Mouse (Mus musculus): ENCODE measurements around the gene Scrn1. TPM values are rescaled to one million over a fixed set of nuclear protein-coding genes. Genes with fewer than 3 reads are reported as not detected.

Gene Scrn1
- polyA plus RNA-seq, 1 experiment from 2014 or later = 2.7 TPM

DNA sequence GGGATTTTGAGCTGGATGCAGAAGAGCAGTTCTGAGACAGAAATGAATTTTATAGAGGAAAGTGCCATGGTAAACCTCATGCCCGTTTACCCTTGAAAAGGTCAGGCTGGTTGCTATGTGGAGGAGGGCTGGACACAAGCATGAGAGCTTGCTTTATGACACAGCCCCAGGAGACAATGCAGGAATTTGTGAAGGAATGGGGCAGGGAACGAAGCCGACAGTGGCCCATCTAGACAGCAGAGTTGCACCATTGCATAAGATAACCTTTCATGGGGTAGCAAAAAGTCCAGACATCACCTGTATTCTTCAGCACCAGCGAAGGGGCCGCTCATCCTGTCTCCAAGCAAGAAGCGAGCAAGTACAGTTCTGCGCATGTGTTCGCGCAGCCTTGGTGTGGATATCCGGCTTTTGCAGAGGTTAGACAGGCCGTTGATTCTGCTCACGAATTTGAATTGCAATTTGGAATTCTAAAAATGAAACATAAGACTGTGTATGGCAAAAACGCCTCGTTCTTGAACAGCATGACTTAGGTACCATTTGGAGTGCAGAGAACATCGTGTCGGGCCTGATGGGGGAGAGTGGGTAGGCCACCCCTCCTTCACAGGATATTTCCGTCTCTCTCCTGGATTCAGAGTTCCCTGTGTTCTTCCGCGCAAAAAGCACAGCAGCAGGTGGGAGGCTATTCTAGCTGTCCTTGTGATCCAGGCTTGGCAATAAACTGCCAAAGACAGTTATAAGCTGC lies 90.2 kb downstream of the Scrn1 start:
- Histone ChIP-seq H3K27me3 (ENCODE audit: control insufficient read depth, insufficient read depth, low read depth, low read length) (no peaks in the 10 kb centered on the region), H3K4me2 (ENCODE audit: low read depth, low read length) (no peak overlapping the region), H3K27ac (ENCODE audit: low read length) (no peak overlapping the region), H3K4me3 (ENCODE audit: low read length) (no peak overlapping the region), H3K4me1 (replicated peaks; ENCODE audit: control insufficient read depth, insufficient read depth, low read length) (0 out of 2 replicates have a peak, but pooled peaks cover 2% of the 10 kb centered on the region), H3K36me3 (ENCODE audit: control insufficient read depth, insufficient read depth, low read length) (no peaks in the 10 kb centered on the region), H3K9ac (ENCODE audit: low read length) (no peak overlapping the region), H3K9me3 (ENCODE audit: control insufficient read depth, low read length) (no peaks in the 10 kb centered on the region)
- no peak for ATAC-seq (ENCODE audit: low read depth)
- 79% methylated on average over 19 of the region's 19 CpGs for WGBS

DNA sequence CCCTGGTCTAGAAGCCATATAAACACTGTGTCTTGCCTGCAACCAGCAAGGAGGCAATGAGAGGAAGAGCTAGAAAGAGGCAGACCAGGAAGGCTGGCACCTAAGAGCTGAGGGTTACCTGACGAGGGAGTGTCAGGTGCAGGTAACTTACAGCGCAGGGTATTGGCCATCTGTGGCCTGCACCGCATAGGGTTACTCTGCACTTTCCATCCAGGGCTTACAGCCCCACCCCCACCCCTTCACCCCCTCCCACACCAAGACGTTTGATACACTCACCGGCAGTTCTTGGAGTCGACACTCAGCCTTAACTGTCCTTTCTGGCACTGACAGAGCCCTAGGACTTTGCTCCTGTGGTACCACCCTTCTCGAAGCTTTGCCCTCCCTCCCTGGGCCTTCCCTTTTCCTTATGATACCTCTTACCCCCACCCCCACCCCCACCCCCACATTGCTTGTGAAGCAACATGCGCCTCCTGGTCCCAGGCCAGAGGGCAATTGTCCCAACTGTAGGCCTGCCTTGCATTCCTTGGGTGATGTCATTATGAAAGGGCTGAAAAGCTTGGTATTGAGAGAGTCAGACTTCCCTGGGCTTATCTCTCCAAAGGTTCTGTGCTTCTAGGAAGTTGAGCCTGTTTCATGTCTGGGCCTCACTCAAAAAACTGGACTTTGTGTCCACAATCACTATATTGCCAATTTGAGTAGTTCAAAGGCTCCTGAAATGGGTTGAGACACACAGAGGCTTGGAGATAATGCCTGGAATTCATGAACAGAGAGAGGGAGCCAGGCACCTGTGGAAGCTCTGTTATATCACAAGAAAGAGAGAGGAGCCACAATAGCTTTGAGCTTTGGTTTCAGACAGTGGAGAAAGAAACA lies 93.2 kb downstream of the Scrn1 start:
- 59% methylated on average over 8 of the region's 8 CpGs for WGBS
- H3K27me3 ChIP-seq (ENCODE audit: control insufficient read depth, insufficient read depth, low read depth, low read length) = no peaks in the 10 kb centered on the region
- 0 out of 2 replicates have a peak, but pooled peaks cover 2% of the 10 kb centered on the region for H3K4me1 ChIP-seq (replicated peaks; ENCODE audit: control insufficient read depth, insufficient read depth, low read length)
- H3K9ac ChIP-seq (ENCODE audit: low read length) = no peak overlapping the region
- H3K36me3 ChIP-seq (ENCODE audit: control insufficient read depth, insufficient read depth, low read length) = no peaks in the 10 kb centered on the region
- ATAC-seq (ENCODE audit: low read depth) = peak; percentile 38; the same call in 1 of the 2 replicates
- no peak overlapping the region for H3K4me3 ChIP-seq (ENCODE audit: low read length)
- no peak overlapping the region for H3K4me2 ChIP-seq (ENCODE audit: low read depth, low read length)
- H3K27ac ChIP-seq (ENCODE audit: low read length) = no peak overlapping the region
- no peaks in the 10 kb centered on the region for H3K9me3 ChIP-seq (ENCODE audit: control insufficient read depth, low read length)

DNA sequence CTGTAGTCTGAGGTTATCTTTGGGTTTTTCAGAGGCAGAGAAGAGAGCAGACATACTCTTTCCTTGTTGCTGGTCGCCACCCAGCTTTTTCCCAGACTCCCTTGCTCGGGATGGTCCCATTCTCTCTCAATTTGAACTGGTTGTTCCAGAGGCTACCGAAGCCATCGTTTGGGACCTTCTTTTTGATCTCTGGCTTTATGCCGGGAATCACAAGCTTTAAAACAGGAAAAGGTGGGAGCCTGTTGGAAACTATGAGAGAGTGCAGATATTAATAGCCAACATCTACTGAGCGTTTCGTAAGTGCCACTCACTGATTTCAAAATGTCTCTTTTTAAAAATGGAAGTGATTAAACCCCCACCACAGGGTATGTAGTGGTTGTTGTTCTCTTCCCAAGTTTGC lies 94.4 kb downstream of the Scrn1 start:
- Histone ChIP-seq H3K27me3 (ENCODE audit: control insufficient read depth, insufficient read depth, low read depth, low read length) (no peaks in the 10 kb centered on the region), H3K4me2 (ENCODE audit: low read depth, low read length) (no peak overlapping the region), H3K4me3 (ENCODE audit: low read length) (no peak overlapping the region), H3K9ac (ENCODE audit: low read length) (no peak overlapping the region), H3K4me1 (replicated peaks; ENCODE audit: control insufficient read depth, insufficient read depth, low read length) (0 out of 2 replicates have a peak, but pooled peaks cover 2% of the 10 kb centered on the region), H3K36me3 (ENCODE audit: control insufficient read depth, insufficient read depth, low read length) (no peaks in the 10 kb centered on the region), H3K27ac (ENCODE audit: low read length) (no peak overlapping the region), H3K9me3 (ENCODE audit: control insufficient read depth, low read length) (no peaks in the 10 kb centered on the region)
- no peak for ATAC-seq (ENCODE audit: low read depth)
- 70% methylated on average over 7 of the region's 7 CpGs for WGBS

DNA sequence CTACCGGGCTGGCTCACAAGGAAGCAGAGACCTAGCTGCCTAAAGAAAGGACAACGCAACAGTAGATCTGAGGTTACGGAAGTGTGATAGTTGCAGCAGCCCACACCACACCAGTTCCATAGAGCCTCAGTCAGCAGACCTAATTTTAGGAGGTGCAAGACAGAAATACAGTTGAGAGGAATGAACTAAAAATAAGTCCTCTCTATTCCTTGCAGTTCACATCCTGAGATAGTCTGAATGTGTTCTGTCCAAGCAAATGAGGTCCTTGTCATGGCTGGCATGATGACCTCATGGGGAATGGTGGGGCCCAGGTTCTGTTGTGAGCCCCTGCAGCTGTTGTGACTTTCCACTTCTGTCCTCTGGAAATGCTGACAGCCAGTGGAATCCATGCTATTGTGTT lies 98.9 kb downstream of the Scrn1 start:
- Histone ChIP-seq H3K9me3 (ENCODE audit: control insufficient read depth, low read length) (no peaks in the 10 kb centered on the region), H3K27ac (ENCODE audit: low read length) (no peak overlapping the region), H3K4me1 (replicated peaks; ENCODE audit: control insufficient read depth, insufficient read depth, low read length) (peaks cover 6% of the 10 kb centered on the region; the same call in 1 of the 2 replicates), H3K4me3 (ENCODE audit: low read length) (no peak overlapping the region), H3K36me3 (ENCODE audit: control insufficient read depth, insufficient read depth, low read length) (no peaks in the 10 kb centered on the region), H3K4me2 (ENCODE audit: low read depth, low read length) (no peak overlapping the region), H3K27me3 (ENCODE audit: control insufficient read depth, insufficient read depth, low read depth, low read length) (no peaks in the 10 kb centered on the region), H3K9ac (ENCODE audit: low read length) (no peak overlapping the region)
- 78% methylated on average over 3 of the region's 3 CpGs for WGBS
- ATAC-seq (ENCODE audit: low read depth) = 0 out of 2 replicates have a peak, but pooled peaks have one; percentile 17

DNA sequence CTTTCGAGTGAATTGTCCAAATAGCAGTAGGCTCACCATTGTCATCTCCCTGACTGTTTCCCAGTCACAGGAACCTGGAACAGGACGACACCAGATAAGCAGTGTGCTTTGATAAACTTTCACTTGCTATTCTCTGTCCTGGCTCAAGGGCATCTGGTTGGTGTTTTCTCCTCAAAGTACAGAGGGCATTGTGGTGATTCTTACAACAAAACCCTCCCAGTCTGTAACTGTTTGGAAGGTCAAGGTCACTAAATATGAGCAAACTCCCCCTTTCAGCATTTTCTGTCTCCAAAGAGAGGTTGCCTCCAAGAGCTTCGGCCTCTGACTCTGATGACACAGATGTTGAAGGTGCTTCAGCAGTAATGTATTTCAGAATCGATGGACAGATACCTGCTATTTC lies 101.4 kb downstream of the Scrn1 start:
- Histone ChIP-seq H3K4me1 (replicated peaks; ENCODE audit: control insufficient read depth, insufficient read depth, low read length) (peaks cover 6% of the 10 kb centered on the region; the same call in 1 of the 2 replicates), H3K9me3 (ENCODE audit: control insufficient read depth, low read length) (no peaks in the 10 kb centered on the region), H3K9ac (ENCODE audit: low read length) (no peak overlapping the region), H3K4me3 (ENCODE audit: low read length) (no peak overlapping the region), H3K4me2 (ENCODE audit: low read depth, low read length) (no peak overlapping the region), H3K36me3 (ENCODE audit: control insufficient read depth, insufficient read depth, low read length) (no peaks in the 10 kb centered on the region), H3K27ac (ENCODE audit: low read length) (no peak overlapping the region), H3K27me3 (ENCODE audit: control insufficient read depth, insufficient read depth, low read depth, low read length) (no peaks in the 10 kb centered on the region)
- WGBS = 69% methylated on average over 4 of the region's 4 CpGs
- ATAC-seq (ENCODE audit: low read depth) = no peak

DNA sequence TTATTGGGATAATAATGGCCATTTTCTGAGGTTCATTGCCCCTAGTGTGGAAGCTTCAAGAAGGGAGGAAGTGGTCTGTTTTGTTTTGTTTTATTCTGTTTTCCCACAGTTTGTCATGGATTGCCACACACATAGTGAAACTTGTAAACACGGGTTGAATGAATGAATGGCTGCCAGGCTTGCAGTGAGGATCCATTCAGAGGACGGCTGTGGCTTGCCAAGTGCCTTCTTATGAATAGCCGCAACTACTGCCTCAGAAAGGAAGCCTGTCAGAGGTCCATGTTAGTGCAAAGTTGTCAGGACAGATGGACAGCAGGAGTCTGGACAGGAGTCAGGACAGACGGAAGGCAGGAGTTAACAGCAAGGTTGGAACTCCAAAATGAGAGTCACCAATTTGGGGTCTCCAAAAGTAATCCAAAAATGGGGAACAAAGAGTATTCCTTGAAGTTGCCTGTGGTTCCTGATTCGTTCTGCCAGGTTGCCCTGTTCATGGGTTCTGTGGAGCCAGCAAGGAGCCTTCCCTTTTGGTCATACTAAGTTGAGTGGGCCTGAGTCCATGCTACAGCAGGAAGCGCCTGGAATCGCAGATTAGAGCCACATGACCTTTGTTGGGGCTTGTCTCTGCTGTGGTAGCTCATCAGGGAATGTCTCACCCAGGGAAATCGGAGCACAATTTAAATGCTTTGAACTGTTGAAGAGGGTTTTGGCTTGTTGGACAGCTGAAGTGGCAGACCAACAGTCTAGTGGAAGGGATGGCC lies 102.4 kb downstream of the Scrn1 start:
- no peak overlapping the region for H3K27ac ChIP-seq (ENCODE audit: low read length)
- H3K9ac ChIP-seq (ENCODE audit: low read length) = no peak overlapping the region
- no peak overlapping the region for H3K4me2 ChIP-seq (ENCODE audit: low read depth, low read length)
- H3K4me1 ChIP-seq (replicated peaks; ENCODE audit: control insufficient read depth, insufficient read depth, low read length) = peaks cover 6% of the 10 kb centered on the region; the same call in 1 of the 2 replicates
- H3K36me3 ChIP-seq (ENCODE audit: control insufficient read depth, insufficient read depth, low read length) = no peaks in the 10 kb centered on the region
- ATAC-seq (ENCODE audit: low read depth) = peak; percentile 75
- no peak overlapping the region for H3K4me3 ChIP-seq (ENCODE audit: low read length)
- 45% methylated on average over 8 of the region's 8 CpGs for WGBS
- H3K9me3 ChIP-seq (ENCODE audit: control insufficient read depth, low read length) = no peaks in the 10 kb centered on the region
- H3K27me3 ChIP-seq (ENCODE audit: control insufficient read depth, insufficient read depth, low read depth, low read length) = no peaks in the 10 kb centered on the region

DNA sequence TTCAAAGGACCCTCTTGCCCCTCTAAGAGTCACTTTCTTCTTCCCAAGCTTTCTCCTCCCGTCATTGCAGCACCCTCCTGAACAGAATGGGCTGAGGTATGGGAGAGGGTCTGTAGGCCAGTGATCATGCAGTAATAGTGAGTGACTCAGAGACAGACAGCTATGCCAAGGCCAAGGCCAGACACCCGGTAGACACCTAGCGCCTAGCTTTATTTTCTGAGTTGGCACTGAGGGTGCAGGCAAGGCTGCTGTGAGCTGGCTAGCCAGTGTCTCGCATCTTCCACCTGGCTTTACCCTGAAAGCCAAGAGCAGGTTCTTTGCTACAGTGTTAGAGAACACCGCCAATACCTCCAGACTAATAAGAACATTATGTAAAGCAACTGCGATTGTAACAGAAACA lies 103.5 kb downstream of the Scrn1 start:
- WGBS = 81% methylated on average over 6 of the region's 6 CpGs
- ATAC-seq (ENCODE audit: low read depth) = no peak
- peaks cover 6% of the 10 kb centered on the region; the same call in 1 of the 2 replicates for H3K4me1 ChIP-seq (replicated peaks; ENCODE audit: control insufficient read depth, insufficient read depth, low read length)

DNA sequence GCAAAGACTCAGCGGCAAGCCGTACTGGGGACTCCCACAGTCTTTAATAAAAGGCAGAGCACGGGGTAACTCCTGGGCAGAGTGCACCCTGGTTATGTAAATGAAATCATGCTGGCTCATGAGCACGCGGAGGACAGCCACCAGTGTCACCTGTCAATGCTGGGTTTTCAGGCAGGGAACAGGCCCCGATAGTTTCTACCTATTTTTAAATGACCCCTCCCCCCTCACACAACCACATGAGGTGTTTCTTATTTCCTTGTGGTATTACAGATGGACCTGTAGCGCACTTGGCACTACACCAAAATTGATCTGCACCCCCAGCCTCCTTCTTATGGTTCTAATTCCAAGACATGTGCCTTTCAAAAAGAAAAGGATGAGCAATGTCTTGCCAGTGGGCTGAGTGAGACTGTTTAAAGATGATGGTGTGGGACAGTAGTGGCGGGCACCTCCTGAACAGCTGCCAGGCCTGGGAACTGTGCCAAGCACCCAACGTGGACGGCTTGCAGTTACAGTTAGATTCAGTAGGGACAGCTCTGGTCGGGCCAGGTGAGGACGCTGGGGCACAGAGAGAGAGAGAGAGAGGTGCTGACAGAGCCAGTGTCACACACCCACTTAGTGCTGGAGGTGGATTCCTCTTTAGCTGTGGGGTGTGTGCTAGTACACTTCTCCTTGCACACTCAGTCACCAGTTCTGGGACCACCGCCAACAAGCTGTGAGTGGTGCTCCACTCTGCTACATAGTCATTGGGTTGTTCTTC lies 105.2 kb downstream of the Scrn1 start:
- no peak overlapping the region for H3K9ac ChIP-seq (ENCODE audit: low read length)
- peaks cover 6% of the 10 kb centered on the region; the same call in 1 of the 2 replicates for H3K4me1 ChIP-seq (replicated peaks; ENCODE audit: control insufficient read depth, insufficient read depth, low read length)
- H3K4me2 ChIP-seq (ENCODE audit: low read depth, low read length) = no peak overlapping the region
- 66% methylated on average over 13 of the region's 13 CpGs for WGBS
- no peaks in the 10 kb centered on the region for H3K27me3 ChIP-seq (ENCODE audit: control insufficient read depth, insufficient read depth, low read depth, low read length)
- H3K4me3 ChIP-seq (ENCODE audit: low read length) = no peak overlapping the region
- H3K36me3 ChIP-seq (ENCODE audit: control insufficient read depth, insufficient read depth, low read length) = no peaks in the 10 kb centered on the region
- ATAC-seq (ENCODE audit: low read depth) = peak; percentile 80
- no peak overlapping the region for H3K27ac ChIP-seq (ENCODE audit: low read length)
- no peaks in the 10 kb centered on the region for H3K9me3 ChIP-seq (ENCODE audit: control insufficient read depth, low read length)

More for the DNA sequence above, 103.5 kb downstream of the Scrn1 start:
- no peak overlapping the region for H3K9ac ChIP-seq (ENCODE audit: low read length)
- no peak overlapping the region for H3K4me3 ChIP-seq (ENCODE audit: low read length)
- H3K27me3 ChIP-seq (ENCODE audit: control insufficient read depth, insufficient read depth, low read depth, low read length) = no peaks in the 10 kb centered on the region
- no peak overlapping the region for H3K27ac ChIP-seq (ENCODE audit: low read length)
- H3K9me3 ChIP-seq (ENCODE audit: control insufficient read depth, low read length) = no peaks in the 10 kb centered on the region
- H3K4me2 ChIP-seq (ENCODE audit: low read depth, low read length) = no peak overlapping the region
- H3K36me3 ChIP-seq (ENCODE audit: control insufficient read depth, insufficient read depth, low read length) = no peaks in the 10 kb centered on the region

All from lung, embryonic 16.5 days (tissue).